Mouse (Mus musculus) left cerebral cortex, adult 9 months (tissue): Measurements from ENCODE around the gene Zfp37.
A peak's percentile ranks its signal among the peaks of the same experiment; 100 is the strongest.
"Not testable (repeated sequence)": the region's sequence is repeated elsewhere in the genome, so short reads cannot be mapped to it uniquely, and the experiment has no call there.

Experiments used
- DNase-seq, 2 experiments: peaks; one replicate each; pipeline ENCODE4 v3.0.0; 2022; ENCODE audit warnings: low spot score in 2 of 2

The Zfp37 gene

DNA sequence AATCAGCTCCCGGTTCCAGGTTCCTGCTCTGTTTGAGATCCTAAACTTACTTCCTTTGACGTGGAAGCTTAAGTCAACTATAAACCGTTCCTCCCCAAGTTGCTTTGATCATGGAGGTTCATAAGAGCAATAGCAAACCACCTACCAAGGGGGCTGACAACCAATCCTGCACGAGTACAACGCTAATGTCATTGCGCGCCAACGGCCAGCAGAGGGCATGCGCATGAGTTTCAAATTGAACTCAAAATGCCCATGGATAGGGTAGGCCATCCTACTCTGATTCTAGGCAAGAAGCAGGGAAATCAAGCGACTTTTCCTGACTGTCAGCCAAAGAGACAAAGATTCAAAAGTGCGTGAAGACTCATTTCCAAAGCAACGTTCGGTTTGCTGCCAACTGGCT lies at the start of gene Zfp37:
TSS of gene Zfp37 (minus strand) at position 279 of the 400 bp plus-strand sequence.
- no peak for DNase-seq

DNA sequence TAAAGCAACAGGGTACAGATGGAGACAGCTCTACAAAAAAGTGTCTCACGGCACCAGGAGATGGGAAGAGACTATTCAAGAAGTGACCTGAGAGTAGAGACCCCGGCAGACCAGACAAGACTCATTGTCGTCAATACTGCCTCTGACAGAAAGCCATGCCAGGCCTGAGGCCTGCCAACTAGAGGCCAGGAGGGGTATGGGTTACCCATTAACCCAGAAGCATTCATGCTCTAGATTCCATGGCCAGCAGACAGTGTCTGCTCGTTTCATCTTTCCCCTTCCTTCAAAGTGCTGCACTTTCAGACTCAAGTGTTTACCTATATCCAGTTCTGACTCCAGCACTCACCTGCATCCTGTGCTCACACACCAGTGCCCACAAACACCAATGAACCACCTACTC lies 47.2 kb upstream of the Zfp37 start:
- no peak for DNase-seq

DNA sequence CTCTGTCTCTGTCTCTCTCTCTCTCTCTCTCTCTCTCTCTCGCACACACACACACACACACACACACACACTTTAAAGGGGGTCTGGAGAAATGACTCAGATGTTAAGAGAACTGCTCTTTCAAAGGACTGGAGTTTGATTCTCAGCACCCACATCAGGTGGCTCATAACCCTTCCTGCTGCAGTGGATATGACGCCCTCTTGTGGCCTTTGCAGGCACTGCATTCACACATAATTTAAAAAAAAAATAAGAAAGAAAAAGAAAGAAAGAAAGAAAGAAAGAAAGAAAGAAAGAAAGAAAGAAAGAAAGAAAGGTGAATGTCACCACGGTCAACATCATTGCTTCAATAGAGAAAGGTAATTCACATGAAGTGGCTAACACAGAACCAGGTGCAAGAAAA lies 46.4 kb upstream of the Zfp37 start:
- no peak for DNase-seq

- no peak for DNase-seq
Observed at GRCm38 (mm10) chr4:62276642-62277041, 45.8 kb upstream of the Zfp37 start.

- peak in 1 of 2 experiments; percentile 37 for DNase-seq
Observed at GRCm38 (mm10) chr4:62274841-62275536, 44.1 kb upstream of the Zfp37 start.

- no peak for DNase-seq
Observed at GRCm38 (mm10) chr4:62273916-62274315, 43.1 kb upstream of the Zfp37 start.

GRCm38 (mm10) chr4:62272696-62273095 lies 41.8 kb upstream of the Zfp37 start:
- DNase-seq = no peak

GRCm38 (mm10) chr4:62267101-62267500 lies 36.3 kb upstream of the Zfp37 start:
- DNase-seq = no peak

DNA sequence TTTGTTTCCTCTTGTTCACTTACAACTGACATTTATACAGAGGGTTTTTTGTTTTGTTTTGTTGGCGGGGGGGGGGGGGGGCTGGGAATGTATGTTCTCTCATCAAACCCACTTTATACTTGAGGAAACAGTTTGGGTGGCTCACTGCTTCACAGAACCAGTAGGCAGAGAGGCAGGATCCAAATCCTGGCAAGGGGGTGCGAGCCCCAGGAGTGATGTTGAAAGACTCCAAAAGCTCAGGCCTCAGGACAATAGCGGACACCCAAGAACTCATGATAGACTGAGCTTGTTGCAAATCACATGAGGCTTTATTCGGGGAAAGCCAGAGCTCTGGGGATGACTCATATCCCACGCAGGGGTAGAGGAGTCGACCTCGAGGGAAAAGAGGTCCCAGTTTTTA lies 35.2 kb upstream of the Zfp37 start:
- not testable (repeated sequence) for DNase-seq

DNA sequence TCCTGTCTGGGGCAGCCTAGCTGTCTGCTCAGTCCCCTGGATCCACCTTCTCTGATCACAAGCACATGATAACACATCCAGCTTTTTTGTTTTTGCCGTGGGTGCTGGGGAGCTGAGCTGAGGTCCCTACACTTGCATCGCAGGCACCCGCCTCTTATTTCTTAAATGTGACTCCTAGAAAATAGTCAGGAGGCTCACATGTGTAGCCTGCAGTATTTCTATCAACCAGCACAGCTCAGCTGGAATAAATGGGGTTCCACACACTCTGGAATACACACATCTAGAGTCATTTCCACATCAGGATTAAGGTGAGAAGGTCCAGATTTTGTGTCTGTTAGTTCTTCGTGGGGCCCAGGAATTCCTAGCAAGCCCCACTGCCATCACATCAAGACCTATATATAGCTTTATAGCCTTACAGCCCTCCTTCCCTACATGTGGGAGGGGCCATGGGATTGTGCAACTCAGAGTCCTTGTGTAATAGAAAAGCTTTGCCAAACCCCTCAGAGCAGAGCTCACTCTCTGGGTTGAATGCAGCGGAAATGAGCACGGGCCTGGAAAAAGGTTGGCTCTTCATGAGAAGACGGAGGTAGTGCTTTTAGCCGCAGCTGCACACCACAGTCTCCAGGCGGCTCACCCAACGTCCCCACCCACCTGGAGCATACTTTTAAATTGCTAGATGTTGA lies 34.4 kb upstream of the Zfp37 start:
- DNase-seq = no peak

DNA sequence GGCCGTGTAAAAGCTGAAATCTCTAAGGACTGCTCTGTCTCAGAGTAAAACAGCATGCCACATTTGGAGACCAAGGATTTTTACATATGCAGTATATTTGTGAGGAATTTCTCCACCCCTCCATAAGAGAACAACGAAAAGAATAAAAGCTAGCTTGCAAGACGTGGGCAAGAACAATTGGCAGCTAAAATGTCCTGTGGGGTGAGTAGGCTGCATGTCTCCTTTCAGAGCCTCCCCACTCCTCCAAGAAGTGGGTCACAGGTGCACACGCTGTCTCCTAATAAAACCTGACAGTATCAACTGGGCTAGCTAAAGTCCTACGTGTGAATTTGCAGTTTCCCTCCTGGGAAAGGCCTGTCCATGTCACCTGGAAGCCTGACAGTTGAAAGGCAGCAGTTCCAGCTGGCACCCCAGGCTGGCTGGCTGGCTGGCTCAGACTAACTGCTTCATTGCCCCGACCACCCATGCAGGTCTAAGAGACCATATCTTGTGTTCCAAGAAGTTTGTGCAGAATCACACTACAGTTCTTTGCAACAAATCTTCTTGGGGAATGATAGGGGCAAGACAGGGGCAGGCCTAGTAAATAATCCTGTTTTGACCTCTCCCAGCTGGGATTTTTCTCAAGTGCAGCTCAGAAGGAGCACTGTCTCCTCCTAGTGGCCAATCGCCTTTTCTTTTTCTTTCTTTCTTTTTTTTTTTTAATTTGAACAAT lies 32.4 kb upstream of the Zfp37 start:
- no peak for DNase-seq

- DNase-seq = no peak
Observed at GRCm38 (mm10) chr4:62262276-62262675, 31.4 kb upstream of the Zfp37 start, which contains the start of gene Slc31a2. Gene Slc31a2, plus strand, starts transcription at chr4:62262562.

GRCm38 (mm10) chr4:62256931-62257330 lies 26.1 kb upstream of the Zfp37 start:
- no peak for DNase-seq

GRCm38 (mm10) chr4:62254551-62254950 lies 23.7 kb upstream of the Zfp37 start:
- no peak for DNase-seq

- no peak for DNase-seq
Observed at GRCm38 (mm10) chr4:62251776-62252175, 20.9 kb upstream of the Zfp37 start.

GRCm38 (mm10) chr4:62250896-62251544 lies 20.2 kb upstream of the Zfp37 start:
- DNase-seq = no peak

DNA sequence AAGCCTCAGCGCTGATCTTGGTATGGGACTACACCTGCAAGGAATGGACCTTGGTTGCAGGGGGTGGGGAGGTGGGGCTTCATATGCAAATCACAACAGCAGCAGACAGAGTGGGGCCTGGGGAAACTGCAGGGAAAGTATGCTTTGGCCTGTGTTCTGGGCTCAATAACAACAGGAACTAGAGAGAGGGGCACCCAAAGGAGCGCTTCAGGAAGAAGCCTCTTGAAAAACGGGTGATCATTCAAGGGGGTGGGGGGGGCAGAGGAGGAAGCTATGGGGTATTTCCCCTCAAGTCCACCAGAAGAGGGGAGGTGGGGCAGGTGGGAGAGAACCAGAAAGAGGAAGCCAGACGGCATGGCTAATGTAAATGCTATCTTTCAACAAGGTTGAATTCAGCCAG lies 17.5 kb upstream of the Zfp37 start:
- DNase-seq = no peak

DNA sequence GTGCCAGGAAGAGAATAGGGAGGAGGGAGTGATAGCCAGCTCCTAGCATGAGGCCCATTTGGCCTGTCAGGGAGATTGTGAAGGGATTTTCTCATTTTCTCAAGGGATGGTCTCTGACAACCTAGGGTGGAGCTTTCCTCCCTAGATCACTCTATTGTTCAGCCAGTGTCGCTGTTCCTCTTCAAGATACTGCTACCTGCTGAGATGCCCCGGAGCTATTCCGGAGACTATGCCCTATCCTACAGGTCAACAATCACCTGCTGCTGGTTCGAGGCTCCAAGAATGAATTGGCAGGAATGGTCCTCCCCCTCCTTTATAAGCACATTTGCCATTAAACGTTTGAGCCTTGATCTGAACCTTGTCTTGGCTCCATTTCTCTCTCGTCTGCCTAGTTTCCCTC lies 9.7 kb upstream of the Zfp37 start:
- no peak for DNase-seq

- no peak for DNase-seq
Observed at GRCm38 (mm10) chr4:62230153-62230552, 694 bp downstream of the Zfp37 start.

DNA sequence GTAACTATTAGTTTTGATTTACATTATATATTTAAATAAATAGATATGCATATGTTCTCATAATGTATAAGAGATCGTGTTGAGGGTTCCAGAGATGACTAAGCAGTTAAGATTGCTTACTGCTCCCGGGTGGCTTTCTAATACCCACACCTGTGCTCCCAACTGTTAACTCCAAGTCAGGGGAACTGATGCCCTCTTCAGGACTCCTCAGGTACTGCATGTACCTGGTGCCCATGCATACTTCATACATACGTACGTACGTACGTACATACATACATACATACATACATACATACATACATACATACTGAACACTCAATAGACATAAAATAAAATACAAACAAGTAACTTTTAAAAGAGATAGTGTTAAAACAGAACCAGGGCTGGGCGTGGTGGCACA lies 1.4 kb downstream of the Zfp37 start:
- DNase-seq = no peak

- peak in 1 of 2 experiments; percentile 45 for DNase-seq
Observed at GRCm38 (mm10) chr4:62228391-62228790, 2.5 kb downstream of the Zfp37 start.

GRCm38 (mm10) chr4:62213490-62213889 lies 17.4 kb downstream of the Zfp37 start:
- DNase-seq = no peak
